Mouse (Mus musculus) left cerebral cortex, adult 2 months (tissue): ENCODE results near the gene Rd3. TPM values are rescaled to one million over a fixed set of nuclear protein-coding genes. Genes with fewer than 3 reads are reported as not detected.

Experiments used
- DNase-seq, 2 experiments: peaks; one replicate each; pipeline ENCODE4 v3.0.0; 2021 to 2022; ENCODE audit warnings: low spot score in 2 of 2, mixed read lengths in 1 of 2; ENCODE audit errors: extremely low spot score in 1 of 2
- H3K27ac ChIP-seq: fragments of 200-600 bp; 2 replicates; pipeline ENCODE4 v1.8.1; 2022
- H3K4me3 ChIP-seq: fragments of 200-600 bp; 2 replicates; pipeline ENCODE4 v1.8.1; 2022
- CTCF ChIP-seq: fragments of 200-600 bp; IDR thresholded peaks from 2 replicates; pipeline ENCODE4 v1.8.1; 2022; ENCODE audit warnings: antibody characterized with exemption, mild to moderate bottlenecking, moderate library complexity
- intact Hi-C: fragments of 180-260 bp; cut with DNase I; formaldehyde crosslinking; loops from one replicate; pipeline ENCODE4 v1.15.1; 2025
- long read RNA-seq, 2 experiments: library from polyadenylated mRNA; stranded (forward); transcript quantifications; one replicate each; pipeline ENCODE4 v2.0.0; 2021; ENCODE audit warnings: borderline mapping rate in 2 of 2
- total RNA-seq, 2 experiments: library from RNA; stranded (reverse); gene quantifications; 2 replicates each; pipeline ENCODE4 v1.2.3; 2021

Rd3 gene
- under 1 TPM; 0.18 to 0.21 TPM for total RNA-seq
- long read RNA-seq, experiment 1: 0 reads
- long read RNA-seq, experiment 2: 0 reads

DNA sequence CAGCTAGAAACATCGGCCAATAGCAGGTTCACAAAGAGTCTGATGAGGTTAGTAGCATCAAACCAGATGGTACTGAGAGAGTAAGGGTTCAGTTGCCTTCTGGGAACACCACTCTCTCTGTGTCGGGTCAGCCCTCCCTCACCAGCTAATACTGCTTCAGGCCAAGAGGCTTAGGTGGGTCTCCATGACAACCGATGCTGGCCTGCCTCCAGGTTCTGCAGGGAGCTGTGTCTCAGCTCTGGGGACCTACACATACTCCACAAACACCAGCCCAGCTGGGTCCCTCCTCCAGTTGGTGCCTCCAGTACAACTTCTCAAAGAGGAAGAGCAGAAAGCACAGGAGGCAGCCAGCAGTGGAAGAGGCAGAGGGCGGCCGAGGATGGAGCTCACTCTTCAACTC, at the start of gene Rd3:
TSS of gene Rd3 (plus strand) at position 184 of the 400 bp plus-strand sequence.
- intact Hi-C loops: no loop called here
- no peak for TF ChIP-seq CTCF

DNA sequence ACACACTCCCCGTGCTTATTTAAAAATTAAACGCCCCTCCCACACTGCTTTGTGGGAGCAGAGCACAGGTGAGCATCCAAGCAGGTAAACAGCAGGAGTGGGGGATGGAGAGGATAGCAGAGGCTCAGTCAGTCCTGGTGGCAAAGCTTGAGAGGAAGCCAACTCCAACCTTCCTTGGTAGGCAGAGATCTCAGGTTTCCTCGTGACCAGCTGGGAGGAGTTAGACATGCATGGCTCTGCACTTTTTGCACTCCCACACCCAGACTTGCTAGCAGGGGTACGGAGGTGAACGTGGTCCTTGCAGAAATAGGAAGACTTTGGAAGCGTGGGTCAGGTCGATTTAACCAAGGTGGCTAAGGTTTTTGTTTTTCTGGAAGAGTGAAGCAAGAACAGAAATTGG, 48.8 kb upstream of the Rd3 start:
- DNase-seq: no peak
- intact Hi-C loops: no loop called here
- no peak overlapping the region for H3K4me3 ChIP-seq
- no peak for TF ChIP-seq CTCF
- H3K27ac ChIP-seq: no peak overlapping the region

More for the DNA sequence above, at the start of gene Rd3:
- no peak within 1 kb of the TSS for H3K27ac ChIP-seq
- H3K4me3 ChIP-seq: no peak within 1 kb of the TSS
- DNase-seq: peak; percentile 44 to 61

DNA sequence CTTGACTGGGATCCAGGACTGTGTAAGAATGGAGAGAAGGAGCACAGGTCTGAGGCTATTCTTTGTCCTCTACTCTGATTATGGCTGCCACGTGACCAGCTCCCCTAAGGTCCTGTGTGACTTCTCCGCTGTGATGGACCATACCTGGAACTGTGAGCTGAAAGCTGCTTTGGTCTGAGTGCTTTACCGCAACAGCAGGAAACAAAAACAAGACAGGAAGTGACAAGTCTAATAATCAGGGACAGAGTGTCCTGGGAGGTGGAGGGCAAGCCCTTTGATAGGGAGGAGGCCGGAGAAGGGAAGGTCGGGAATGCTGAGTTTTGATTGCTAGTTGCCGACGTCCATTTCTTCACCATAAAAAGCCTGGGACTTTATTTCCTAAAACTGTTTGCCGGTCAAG, 48.1 kb upstream of the Rd3 start:
- DNase-seq: no peak
- TF ChIP-seq CTCF: no peak
- no peak overlapping the region for H3K27ac ChIP-seq
- H3K4me3 ChIP-seq: no peak overlapping the region
- intact Hi-C loops: no loop called here

DNA sequence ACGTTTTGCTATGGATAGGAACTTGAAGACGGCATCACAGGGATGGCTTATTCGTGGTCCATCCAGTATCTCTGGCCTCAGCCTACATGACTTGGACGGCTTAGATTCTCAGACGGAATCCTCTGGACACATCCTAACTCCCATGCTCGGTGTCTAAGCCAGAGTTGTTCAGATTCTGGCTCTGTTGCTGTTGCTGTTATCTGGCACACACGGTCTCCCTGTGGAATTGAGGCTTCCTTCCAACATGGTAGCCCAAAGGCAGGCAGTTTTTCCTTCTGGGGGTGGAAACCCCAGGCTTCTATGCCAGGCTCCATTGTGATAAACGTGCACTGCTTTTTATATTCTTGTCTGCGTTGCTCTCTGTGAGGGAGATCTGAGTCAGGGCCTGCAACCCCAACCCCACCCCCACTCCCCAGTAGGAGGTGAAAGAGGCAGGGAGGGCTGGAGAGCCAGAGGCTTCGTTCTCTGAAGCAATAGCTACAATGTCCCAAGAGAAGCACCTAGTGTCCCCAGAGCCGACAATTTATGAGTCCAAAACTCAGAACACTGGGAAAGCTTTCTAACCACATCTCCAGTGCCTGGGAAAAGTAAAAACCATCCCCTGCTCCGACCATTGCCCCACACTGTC, 47.2 kb upstream of the Rd3 start:
- intact Hi-C loops: no loop called here
- H3K4me3 ChIP-seq: no peak overlapping the region
- no peak for TF ChIP-seq CTCF
- no peak for DNase-seq
- no peak overlapping the region for H3K27ac ChIP-seq

DNA sequence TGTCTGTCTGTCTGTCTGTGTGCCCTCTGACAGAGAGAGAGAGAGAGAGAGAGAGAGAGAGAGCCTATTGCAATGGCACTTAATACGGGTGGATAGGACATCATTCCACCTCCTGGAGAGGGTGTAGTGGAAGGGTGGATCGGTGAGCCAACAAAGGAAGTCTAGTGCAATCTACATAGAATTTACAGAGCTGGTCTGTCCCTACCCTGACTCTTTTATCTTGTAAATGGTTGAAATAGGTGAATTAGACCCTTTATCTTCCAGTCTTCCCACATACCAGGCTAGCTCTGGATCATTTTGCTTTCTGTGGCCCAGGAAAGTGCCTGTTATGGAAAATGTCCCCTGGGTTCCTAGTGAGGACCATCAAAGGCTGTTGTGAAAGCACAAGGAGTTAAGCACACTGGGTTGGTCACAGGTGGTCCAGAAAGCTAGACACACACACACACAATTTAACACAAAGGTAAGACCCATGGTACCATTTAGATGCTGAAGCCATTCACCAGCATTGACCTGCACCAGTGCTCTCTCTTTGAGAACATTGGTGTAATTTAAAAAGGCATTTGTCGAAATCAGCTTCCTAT, 46.6 kb upstream of the Rd3 start:
- intact Hi-C loops: no loop called here
- no peak overlapping the region for H3K27ac ChIP-seq
- no peak overlapping the region for H3K4me3 ChIP-seq
- no peak for TF ChIP-seq CTCF
- no peak for DNase-seq

DNA sequence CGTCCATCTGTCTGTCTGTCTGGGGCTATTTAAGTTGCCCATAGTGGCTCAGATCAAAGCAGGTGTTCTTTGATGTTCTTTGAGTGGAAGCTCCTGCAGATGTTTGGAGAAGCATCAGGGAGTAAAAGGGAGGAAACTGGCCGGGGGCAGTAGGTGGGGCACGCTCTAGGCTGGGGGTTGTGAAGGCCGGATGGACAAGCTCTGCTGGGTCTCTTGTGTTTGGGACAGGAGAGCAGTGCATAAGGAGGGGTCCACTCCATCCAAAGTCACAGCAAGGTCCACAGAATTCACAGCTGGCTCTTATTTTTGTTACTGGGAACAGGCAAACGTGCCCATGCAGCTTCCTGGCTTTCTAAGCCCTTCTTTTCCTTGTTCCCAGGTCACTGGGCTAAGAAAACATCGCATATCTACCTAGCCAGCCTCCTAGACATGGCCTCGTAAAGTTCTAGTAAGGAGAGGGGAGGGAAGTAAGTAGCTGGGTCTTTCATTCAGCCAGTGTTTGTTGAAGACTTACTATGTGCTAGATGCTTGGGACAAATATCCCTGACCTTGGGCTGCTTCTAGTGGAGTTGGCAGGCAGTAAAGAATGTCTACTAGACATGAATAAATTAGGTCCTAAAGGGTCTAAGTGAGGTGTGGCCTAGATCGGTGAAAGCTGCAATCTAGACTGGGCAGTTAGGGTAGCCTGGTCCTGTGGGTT, 44.7 kb upstream of the Rd3 start:
- TF ChIP-seq CTCF: no peak
- no peak overlapping the region for H3K27ac ChIP-seq
- intact Hi-C loops: no loop called here
- no peak for DNase-seq
- H3K4me3 ChIP-seq: no peak overlapping the region

DNA sequence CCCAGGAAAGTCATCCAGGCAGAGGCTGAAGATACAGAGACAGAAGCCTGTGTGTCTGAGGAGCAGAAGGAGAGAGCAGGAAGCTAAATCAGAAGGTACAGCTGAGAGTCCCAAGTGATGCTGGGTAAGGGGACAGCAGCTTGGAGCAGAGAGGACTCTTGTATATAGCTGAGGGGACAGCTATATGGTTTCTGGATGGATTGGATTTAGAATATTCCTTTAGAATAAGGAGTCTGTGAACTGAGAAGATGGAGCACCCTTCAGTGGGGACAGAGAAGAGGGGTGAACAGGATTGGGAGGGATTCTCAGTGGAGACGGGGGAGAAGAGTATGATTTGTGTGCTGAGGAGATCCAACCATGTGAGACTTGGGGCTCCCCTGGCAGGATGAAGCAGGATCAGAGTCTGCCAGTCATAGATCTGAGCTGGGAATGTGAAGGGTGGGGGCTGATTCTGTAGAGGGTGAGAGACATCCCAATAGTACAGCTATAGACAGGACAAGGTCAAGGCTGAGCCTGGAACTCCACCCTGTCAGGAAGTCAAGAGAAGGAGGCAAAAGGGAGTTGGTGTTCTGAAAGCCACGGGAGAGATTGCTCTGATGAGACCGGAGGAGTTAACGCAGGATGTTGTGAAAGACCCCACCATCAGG, 44.1 kb upstream of the Rd3 start:
- TF ChIP-seq CTCF: no peak
- Histone ChIP-seq H3K4me3 (no peak overlapping the region), H3K27ac (no peak overlapping the region)
- no peak for DNase-seq
- intact Hi-C loops: no loop called here

DNA sequence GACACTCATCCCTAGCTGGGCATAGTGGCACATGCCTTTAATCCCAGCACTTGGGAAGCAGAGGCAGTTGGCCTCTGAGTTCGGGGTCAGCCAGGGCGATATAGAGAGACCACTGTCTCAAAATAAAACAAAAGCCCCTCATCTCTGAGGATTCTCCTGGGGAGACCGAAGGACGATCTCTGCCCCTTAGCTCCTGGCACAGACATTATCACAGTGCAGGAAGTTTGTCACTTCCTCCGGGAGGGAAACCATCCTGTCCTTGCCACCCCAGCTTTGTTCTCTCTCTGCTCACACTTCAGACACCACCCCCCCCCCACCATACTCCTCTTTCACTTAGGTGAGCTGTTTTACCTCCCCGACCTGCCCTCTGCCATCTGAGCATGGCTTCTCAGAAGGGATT, 33.5 kb upstream of the Rd3 start:
- TF ChIP-seq CTCF: no peak
- intact Hi-C loops: no loop called here
- H3K27ac ChIP-seq: no peak overlapping the region
- H3K4me3 ChIP-seq: no peak overlapping the region
- no peak for DNase-seq

DNA sequence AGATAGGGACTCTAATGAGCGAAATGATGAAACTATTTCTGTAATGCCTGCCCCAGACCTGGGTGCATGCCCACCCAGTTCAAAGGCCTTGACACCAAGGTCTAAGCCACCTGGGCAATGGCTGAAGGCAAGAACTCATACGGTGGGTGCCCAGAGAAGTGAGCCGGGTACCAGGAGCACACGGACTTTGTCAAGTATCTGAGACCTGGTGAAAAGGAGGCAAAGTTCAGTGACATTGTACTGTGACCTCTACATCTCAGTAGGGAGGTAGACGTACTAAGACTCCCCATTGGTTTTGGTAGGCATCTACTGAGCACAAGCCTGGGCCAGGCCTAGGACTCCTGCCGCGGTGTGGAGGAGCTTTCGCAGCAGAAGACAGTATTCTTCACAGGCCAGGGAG, 31.8 kb upstream of the Rd3 start:
- DNase-seq: no peak
- intact Hi-C loops: no loop called here
- H3K4me3 ChIP-seq: no peak overlapping the region
- TF ChIP-seq CTCF: no peak
- no peak overlapping the region for H3K27ac ChIP-seq

DNA sequence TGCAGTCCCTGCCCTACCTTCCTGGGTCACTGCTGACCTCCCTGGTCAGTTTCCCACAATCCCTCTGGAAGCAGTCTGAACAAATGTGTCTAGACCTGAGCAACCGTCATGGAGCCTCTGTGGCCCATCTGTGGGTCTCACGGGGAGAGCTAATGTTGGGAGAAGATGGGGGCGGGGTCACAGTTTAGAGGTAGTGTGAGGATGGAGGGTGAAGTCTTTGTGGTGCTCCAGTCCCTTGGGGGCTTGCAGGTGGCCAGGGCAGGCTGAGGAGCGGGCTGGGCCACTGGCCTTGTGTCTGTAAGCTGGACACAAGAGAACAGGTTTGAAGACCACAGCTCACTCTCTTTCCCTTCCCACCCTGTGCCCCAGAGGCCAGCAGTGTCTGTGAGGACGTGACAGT, 31.4 kb upstream of the Rd3 start:
- no peak for DNase-seq
- H3K27ac ChIP-seq: no peak overlapping the region
- TF ChIP-seq CTCF: no peak
- intact Hi-C loops: no loop called here
- no peak overlapping the region for H3K4me3 ChIP-seq

DNA sequence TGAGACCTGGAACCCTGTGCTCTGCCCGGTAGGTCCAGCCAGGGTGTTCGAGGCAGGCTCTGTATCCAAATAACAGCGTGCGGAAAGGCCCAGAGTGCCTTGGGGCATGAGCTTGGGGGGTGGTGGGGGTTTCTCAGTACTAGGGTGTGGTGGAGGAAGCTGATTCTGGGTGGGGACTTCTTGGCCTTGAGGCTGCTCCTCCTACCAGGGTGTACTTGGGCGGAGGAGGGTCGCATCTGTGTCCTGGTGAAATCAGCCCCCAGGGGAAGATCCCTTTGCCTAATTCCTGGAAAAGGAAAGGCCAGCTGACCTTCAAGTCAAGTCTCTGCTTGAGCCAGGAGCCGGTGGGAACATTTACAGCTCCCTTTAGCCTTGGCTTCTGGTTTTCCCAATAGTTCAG, 30.9 kb upstream of the Rd3 start:
- intact Hi-C loops: no loop called here
- no peak for DNase-seq
- no peak overlapping the region for H3K4me3 ChIP-seq
- no peak overlapping the region for H3K27ac ChIP-seq
- TF ChIP-seq CTCF: no peak

DNA sequence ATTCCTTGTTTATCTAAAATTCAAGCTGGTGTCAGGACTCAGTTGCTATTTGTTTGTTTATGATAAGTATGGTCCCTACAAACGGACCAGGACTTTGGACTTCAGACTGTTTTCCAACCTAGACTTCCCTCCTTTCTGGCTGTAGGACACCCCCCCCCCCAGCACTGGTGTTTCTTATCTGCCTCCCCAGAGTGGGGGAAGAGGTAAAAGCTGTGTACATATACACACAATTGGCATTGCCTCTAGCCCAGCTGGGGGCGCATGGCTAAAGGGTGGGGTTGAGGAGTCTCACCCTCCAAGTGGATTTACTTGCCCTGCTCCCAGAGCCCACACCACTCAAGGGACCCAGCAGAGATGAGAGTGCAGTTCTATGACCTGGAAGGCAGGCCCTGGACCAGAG, 30.3 kb upstream of the Rd3 start:
- Histone ChIP-seq H3K4me3 (no peak overlapping the region), H3K27ac (no peak overlapping the region)
- no peak for DNase-seq
- intact Hi-C loops: no loop called here
- TF ChIP-seq CTCF: no peak
